Mouse (Mus musculus) left cerebral cortex, postnatal 14 days (tissue): ENCODE data around the gene Elmo1. TPM values are rescaled to one million over a fixed set of nuclear protein-coding genes. Genes with fewer than 3 reads are reported as not detected.
A peak's percentile ranks its signal among the peaks of the same experiment; 100 is the strongest.
"Not testable (repeated sequence)": the region's sequence is repeated elsewhere in the genome, so short reads cannot be mapped to it uniquely, and the experiment has no call there.

Experiments
- DNase-seq, 2 experiments: peaks; one replicate each; pipeline ENCODE4 v3.0.0; 2021 to 2022; ENCODE audit warnings: low spot score in 2 of 2, mixed read lengths in 1 of 2
- intact Hi-C: fragments of 180-260 bp; cut with DNase I; formaldehyde crosslinking; loops from one replicate; pipeline ENCODE4 v1.15.1; 2025
- total RNA-seq, 2 experiments: library from RNA; stranded (reverse); gene quantifications; 2 replicates each; pipeline ENCODE4 v1.2.3; 2021

The Elmo1 gene
- total RNA-seq, 2 experiments from 2014 or later, result 48.1 to 52.2 TPM

DNA sequence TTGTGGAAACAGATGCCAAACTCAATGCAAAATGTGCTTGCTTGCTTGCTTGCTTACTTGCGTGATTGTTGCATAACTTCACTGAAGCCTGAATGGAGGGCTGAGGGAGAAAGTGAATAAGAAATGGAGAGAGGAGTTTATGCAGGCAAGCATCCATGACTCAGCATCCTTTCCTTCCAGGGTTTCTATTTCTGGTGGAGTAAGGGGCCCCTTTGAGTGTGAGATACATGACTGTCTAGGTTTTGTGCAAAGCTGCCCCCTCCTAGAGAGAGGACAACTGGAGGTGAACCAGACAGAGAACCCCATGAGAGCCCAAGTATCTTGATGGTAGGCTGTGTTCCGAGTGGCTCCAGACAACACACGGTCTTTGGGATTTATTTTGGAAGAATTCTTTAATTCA lies 508.2 kb downstream of the Elmo1 start:
- no peak for DNase-seq
- intact Hi-C loops, result no loop called here

DNA sequence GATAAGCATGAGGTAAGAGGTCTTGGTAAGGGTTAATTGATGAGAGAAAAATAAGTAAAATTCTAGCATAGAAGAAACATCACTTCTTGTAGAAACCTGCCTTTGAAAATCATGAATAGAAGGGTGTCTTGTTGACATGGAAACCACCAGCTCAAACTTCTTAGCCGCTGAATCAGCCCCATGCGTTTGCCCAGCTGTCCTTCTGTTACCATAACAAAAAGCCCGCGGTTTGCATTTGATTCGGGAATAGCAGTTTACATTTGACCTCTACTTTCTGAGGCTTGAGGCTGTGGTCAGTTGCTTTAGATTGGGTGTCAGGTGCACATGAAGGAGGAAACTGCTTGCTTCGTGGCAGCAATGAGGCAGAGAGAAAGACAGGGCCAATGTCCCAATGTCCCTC lies 509.9 kb downstream of the Elmo1 start:
- peak in 1 of 2 experiments; percentile 33 for DNase-seq
- intact Hi-C loops, result loop anchor here (5.0 to 10.0 kb wide), 3 partner anchors 128 to 435 kb away; no protein-coding TSS in a partner anchor

DNA sequence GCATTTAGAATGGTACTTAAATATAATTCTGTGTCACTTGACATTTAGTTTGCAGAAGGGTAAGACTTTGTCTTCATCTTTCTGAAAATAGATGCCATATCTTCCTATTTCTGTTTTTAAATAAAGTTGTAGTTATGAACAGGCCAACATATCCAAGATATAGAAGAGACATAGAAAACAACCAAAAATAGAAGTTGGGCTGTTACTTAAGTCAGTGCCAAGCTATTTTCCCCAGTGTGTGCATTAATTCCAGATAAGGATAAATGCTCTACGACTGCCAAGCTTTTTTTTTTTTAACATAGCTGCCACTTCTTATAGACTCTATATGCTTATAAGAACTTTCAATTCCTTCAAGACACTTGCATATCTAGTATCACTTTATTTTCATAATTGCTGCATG lies 511.0 kb downstream of the Elmo1 start:
- intact Hi-C loops, result loop anchor here (5.0 to 10.0 kb wide), 3 partner anchors 129 to 433 kb away; no protein-coding TSS in a partner anchor
- DNase-seq, result no peak

DNA sequence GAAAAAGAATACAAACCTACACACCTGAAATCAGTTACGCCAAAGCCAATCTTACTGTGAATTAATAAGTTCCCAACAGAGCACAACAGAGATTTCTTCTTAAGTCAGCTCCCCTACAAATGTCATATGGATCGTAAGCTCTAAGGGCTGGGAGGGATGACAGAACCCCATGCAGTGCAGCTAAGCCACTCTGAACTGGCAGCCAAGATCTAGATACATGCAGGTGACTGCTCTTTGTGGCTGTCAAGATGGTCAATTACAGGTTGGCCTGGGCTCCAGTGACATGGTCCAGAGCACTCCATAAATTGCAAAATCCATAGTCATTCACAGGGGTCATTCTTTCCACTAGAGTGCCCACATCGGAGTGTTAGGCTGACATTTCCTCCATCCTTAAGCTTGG lies 516.5 kb downstream of the Elmo1 start:
- no peak for DNase-seq
- intact Hi-C loops, result loop anchor here (10.0 kb wide), 2 partner anchors 292 to 428 kb away; no protein-coding TSS in a partner anchor

DNA sequence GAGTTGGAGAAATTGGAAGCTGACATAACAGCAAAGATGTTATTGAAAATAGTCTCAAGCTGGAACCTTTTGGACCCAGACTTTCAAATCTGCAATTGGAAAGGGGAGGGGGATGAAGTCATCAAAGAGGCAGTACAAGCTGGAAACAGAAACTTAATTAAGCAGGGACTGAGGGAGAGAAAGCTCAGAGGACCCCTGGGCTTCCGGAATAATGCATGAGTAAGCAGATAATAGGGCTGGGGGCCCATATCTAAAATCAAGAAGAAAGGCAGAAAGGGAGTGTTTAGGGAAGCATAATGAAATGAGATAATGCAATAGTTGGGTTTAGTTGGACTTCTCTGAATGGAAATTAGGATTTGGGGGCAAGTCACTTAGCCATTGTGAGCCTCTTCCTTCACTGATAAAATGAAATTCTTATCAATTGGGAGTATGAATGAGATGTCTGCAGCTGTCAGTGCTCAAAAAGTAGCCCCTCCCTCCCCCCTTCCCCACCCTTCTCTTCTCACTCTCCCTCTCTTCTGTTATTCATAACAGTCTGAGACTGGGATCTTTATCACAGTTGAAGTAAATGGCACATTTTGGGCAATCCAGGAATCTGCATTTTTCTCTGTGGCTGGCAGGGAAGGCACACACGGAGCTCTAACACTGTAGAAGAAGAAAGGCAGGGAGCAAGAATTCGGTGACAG lies 518.8 kb downstream of the Elmo1 start:
- intact Hi-C loops, result loop anchor here (10.0 kb wide), 2 partner anchors 294 to 426 kb away; no protein-coding TSS in a partner anchor

DNA sequence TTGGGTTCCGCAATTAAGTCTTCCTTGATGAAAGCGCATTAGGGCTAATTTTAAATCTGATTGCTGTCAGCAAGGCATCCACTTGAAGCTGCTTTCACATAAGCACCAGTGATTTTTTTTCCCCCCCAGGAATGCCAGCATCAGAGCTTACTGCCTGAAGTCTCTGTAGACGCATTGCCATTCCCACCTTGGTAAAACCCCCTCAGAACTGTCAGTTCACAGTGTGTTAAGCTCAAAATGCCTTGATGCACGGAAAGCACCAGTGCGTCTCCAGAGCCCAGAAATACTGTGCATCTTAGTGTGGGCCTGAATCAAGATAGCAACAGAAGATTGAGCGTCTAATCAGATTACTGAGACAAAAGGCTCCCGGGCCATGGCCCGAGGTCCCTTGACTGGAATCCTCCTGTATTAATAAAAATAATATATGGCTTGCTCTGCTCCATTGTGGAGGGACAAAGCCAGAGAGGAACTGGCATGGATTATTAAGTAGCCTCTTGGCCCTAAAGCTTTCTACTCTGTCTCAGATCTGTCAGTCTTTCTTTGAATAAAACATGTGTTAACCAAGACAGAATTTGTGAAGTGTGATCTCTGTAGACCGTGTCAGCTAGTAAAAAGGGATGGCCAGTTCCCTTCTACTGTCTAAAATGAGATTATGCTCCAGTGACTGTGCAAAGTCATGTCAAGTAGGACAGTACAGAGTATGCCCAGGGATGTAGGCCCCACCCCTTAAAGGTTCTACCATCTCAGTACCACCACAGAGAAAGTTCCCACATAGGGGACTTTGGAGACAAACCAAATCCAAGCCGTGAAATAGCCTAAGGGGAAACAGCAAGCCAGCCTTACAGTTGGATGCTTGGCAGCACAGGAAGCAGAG lies 525.4 kb downstream of the Elmo1 start:
- no peak for DNase-seq
- intact Hi-C loops, result no loop called here

More for the DNA sequence above, 518.8 kb downstream of the Elmo1 start:
- DNase-seq, result no peak

DNA sequence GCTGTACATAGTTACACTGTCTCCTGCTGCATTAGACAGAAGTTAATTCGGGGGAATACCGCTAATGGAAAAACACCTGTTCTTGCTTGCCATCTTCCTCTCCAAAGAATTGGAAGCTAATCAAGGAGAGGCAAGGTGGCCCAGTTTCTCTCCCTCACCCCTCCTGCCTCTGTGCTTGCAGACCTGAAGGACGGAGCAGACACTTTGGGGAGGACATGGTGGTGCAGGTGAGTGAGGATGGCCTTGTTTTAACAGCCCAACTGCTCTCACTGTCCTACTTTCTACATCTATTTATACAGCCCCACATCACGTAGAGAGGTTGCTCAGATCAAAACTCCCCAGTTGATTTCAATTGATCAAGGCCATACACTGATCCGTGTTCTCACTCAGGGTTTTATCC lies 529.5 kb downstream of the Elmo1 start:
- no peak for DNase-seq
- intact Hi-C loops, result no loop called here

DNA sequence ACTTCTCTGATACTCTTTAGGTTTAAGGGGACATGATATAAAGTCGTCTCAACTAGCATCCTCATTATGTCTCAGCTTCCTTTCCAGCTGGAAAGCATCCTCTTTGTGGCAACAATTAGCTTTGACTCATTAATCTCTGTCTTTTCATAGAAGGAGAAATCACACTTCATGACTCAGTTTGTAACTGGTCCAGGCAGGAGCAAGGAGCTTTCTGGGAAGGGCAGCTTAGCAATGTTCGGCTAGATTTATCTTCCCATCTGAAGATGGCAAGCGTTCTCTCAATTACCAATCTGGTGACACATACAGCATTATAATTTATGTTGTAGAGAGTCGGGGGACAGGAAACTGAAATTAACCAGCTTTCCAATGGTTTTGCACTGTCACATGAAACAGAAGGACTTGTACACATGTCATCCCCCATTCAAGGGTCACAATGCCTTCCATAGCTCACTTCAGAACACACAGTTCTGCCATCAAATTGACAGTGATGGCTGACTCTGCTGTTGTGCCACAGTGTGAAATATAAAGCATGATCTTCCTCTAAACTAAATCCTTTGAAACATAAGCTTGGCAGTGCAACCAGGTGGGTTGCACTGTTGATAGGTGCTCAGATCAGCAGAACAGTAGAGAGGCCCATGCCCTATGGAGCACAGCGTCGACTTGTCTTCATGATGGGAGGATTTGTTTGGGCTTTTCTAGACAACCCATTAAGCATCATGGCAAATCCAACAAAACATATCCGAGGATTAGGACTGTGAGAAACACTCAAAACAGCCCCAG lies 532.9 kb downstream of the Elmo1 start:
- DNase-seq, result no peak
- intact Hi-C loops, result no loop called here

DNA sequence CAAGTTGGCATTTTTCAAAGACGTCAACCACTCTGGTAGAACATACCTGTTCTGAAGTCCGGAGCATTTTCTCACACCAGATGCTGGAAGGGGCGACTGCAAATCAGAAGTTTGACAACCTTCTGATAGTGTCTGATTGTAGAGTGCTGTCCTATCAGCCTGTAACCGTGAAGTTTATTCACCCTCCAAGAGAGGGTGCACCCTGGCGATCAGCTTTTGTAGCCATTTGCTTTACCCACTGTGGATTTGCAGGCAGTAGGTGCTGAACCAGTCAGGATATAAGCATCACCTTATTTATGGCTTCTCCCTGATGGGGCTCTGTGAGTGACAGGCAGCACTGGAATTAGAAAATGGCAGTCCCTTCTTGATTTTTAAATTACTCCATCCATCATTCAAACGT lies 537.4 kb downstream of the Elmo1 start:
- DNase-seq, result no peak
- intact Hi-C loops, result no loop called here

DNA sequence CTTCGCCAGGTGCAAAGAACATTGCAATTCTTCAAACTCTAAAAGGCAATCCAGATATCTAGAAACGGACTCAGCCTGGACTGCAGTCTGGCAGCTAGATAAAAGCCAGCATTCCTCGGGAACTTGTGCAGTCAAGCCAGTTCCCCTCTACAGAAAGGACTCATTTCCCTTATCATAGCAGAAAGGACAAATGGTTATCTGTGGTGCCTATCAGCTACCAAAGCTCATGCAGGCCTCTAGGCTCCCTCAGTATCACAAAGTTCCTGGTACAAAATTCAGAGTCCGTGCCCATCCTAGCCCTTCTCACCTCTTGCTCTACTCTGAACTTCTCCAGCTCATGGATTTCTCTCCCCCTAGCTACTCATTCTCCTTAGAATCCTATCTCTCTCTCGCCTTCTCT lies 542.1 kb downstream of the Elmo1 start:
- intact Hi-C loops, result no loop called here
- no peak for DNase-seq

DNA sequence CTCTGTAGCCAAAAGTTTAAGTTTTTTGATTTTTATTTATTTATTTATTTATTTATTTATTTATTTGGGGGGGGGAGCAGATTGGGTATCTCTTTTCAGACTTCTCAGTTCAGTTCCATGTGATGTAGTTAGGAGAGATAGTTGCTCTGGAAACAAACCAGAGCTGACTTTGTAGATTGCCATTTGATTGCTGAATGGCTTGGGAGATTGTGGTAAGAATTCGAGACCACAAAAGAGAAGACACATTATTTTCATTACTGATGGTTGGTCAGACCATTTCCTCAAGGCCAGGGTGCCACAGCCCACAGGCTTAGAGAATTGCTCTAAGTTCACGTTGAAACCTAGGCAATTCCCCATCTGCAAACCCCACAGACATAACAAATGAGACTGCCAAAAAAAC lies 544.3 kb downstream of the Elmo1 start:
- DNase-seq, result not testable (repeated sequence)

DNA sequence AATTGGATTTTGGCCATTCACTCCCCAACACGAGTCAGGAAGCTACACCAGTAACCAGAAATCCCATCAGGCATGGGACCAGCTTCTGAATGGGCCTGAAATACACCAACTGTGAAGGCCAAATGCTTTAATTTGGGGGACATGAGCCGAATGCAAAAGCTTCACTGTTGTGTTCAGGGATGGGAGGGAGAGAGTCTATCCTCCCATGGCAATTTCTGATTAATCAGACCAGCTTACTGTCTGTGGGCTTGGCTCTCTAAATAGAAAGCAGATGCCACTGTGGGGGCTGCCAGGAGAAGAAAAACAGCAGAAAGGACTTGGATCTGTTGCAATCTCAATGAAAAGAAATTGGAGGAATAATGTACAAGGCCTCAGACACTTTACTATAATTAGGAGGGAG lies 545.2 kb downstream of the Elmo1 start:
- intact Hi-C loops, result no loop called here
- DNase-seq, result peak; percentile 20 to 29

More for the DNA sequence above, 544.3 kb downstream of the Elmo1 start:
- intact Hi-C loops, result not testable (repeated sequence)
